Mouse (Mus musculus) mouse embryonic stem cell (cell line): ENCODE data around the gene 4932438H23Rik.

Experiments
- in situ Hi-C, 2 experiments: fragments of 300-500 bp; cut with MboI; formaldehyde crosslinking; loops; 1 replicate in 1 of 2; 3 replicates in 1 of 2; pipeline ENCODE4 v1.14.3; 2019 to 2020; ENCODE audit warnings: low sequenced_read_pairs in 2 of 2, low pct_unique_long_range_greater_than_20kb in 1 of 2, mixed read lengths in 1 of 2; ENCODE audit not compliant: unreplicated experiment in 1 of 2

4932438H23Rik gene

GRCm38 (mm10) chr16:91104821-91105480 lies 10.0 kb upstream of the 4932438H23Rik start:
- in situ Hi-C loops: no loop called here

GRCm38 (mm10) chr16:91103386-91103785 lies 8.5 kb upstream of the 4932438H23Rik start:
- in situ Hi-C loops: no loop called here

- in situ Hi-C loops: no loop called here
Observed at GRCm38 (mm10) chr16:91100484-91100883, 5.6 kb upstream of the 4932438H23Rik start.

- in situ Hi-C loops: loop anchor here (10.0 to 25.0 kb wide), 3 partner anchors 113 to 263 kb away; partner anchors contain the start of gene Ifnar2 (in 1 of the 2)
Observed at GRCm38 (mm10) chr16:91099444-91100065, 4.6 kb upstream of the 4932438H23Rik start.

GRCm38 (mm10) chr16:91097858-91098257 lies 2.9 kb upstream of the 4932438H23Rik start:
- in situ Hi-C loops: loop anchor here (10.0 to 25.0 kb wide), 3 partner anchors 114 to 264 kb away; partner anchors contain the start of gene Ifnar2 (in 1 of the 2)

GRCm38 (mm10) chr16:91096984-91097506 lies 2.1 kb upstream of the 4932438H23Rik start:
- in situ Hi-C loops: loop anchor here (10.0 to 25.0 kb wide), 3 partner anchors 115 to 265 kb away; partner anchors contain the start of gene Ifnar2 (in 1 of the 2)

- in situ Hi-C loops: loop anchor here (10.0 to 25.0 kb wide), 3 partner anchors 116 to 266 kb away; partner anchors contain the start of gene Ifnar2 (in 1 of the 2)
Observed at GRCm38 (mm10) chr16:91096016-91096415, 1.1 kb upstream of the 4932438H23Rik start.

GRCm38 (mm10) chr16:91086642-91087306 lies 8.1 kb downstream of the 4932438H23Rik start:
- in situ Hi-C loops: loop anchor here in 1 of 2 experiments (25.0 kb wide), 2 partner anchors 126 to 276 kb away; partner anchors contain the start of gene Ifnar2

GRCm38 (mm10) chr16:91085239-91085825 lies 9.6 kb downstream of the 4932438H23Rik start:
- in situ Hi-C loops: loop anchor here in 1 of 2 experiments (25.0 kb wide), 2 partner anchors 127 to 277 kb away; partner anchors contain the start of gene Ifnar2

- in situ Hi-C loops: loop anchor here in 1 of 2 experiments (25.0 kb wide), 2 partner anchors 128 to 278 kb away; partner anchors contain the start of gene Ifnar2
Observed at GRCm38 (mm10) chr16:91084307-91085238, 10.3 kb downstream of the 4932438H23Rik start.

- in situ Hi-C loops: loop anchor here in 1 of 2 experiments (25.0 kb wide), 2 partner anchors 129 to 279 kb away; partner anchors contain the start of gene Ifnar2
Observed at GRCm38 (mm10) chr16:91083002-91083646, 11.8 kb downstream of the 4932438H23Rik start.

- in situ Hi-C loops: loop anchor here in 1 of 2 experiments (25.0 kb wide), 2 partner anchors 131 to 281 kb away; partner anchors contain the start of gene Ifnar2
Observed at GRCm38 (mm10) chr16:91081508-91081907, 13.4 kb downstream of the 4932438H23Rik start.

GRCm38 (mm10) chr16:91076180-91076579 lies 18.7 kb downstream of the 4932438H23Rik start:
- in situ Hi-C loops: loop anchor here (5.0 to 25.0 kb wide), 3 partner anchors 136 to 286 kb away; partner anchors contain the start of gene Ifnar2 (in 1 of the 2)

GRCm38 (mm10) chr16:91075423-91075822 lies 19.5 kb downstream of the 4932438H23Rik start:
- in situ Hi-C loops: loop anchor here (5.0 to 25.0 kb wide), 3 partner anchors 137 to 287 kb away; partner anchors contain the start of gene Ifnar2 (in 1 of the 2)

GRCm38 (mm10) chr16:91073163-91073892 lies 21.6 kb downstream of the 4932438H23Rik start:
- in situ Hi-C loops: no loop called here

GRCm38 (mm10) chr16:91072256-91072655 lies 22.7 kb downstream of the 4932438H23Rik start:
- in situ Hi-C loops: no loop called here
